Mouse (Mus musculus) forebrain, embryonic 11.5 days (tissue): ENCODE measurements around the gene Ddr1. TPM values are rescaled to one million over a fixed set of nuclear protein-coding genes. Genes with fewer than 3 reads are reported as not detected.
A peak's percentile ranks its signal among the peaks of the same experiment; 100 is the strongest.

Experiments used
- ATAC-seq: fragments of 200-750 bp; cut with Nextera tagmentation; replicated peaks from 2 replicates; pipeline ENCODE4 v1.8.0; 2017; ENCODE audit warnings: moderate TSS enrichment; ENCODE audit not compliant: low FRiP score
- DNase-seq: peaks from one replicate; pipeline ENCODE4 v3.0.0-alpha.2; 2017; ENCODE audit warnings: low spot score
- H3K27ac ChIP-seq: fragments of 300-500 bp; sonication (generic); 2 replicates; pipeline ENCODE4 v1.5.1; 2014; ENCODE audit warnings: low read depth, low read length
- H3K27me3 ChIP-seq: fragments of 300-500 bp; sonication (generic); 2 replicates; pipeline ENCODE4 v1.6.1; 2014; ENCODE audit warnings: mild to moderate bottlenecking, low read length, mixed read lengths; ENCODE audit not compliant: control insufficient read depth, insufficient read depth
- H3K36me3 ChIP-seq: fragments of 300-500 bp; sonication (generic); 2 replicates; pipeline ENCODE4 v1.6.1; 2014; ENCODE audit warnings: mild to moderate bottlenecking, low read length, moderate library complexity, mixed read lengths; ENCODE audit not compliant: control insufficient read depth, insufficient read depth
- H3K4me1 ChIP-seq: fragments of 300-500 bp; sonication (generic); replicated peaks from 2 replicates; pipeline ENCODE4 v1.6.1; 2014; ENCODE audit warnings: low read length, mixed read lengths; ENCODE audit not compliant: control insufficient read depth, insufficient read depth
- H3K4me2 ChIP-seq: fragments of 300-500 bp; sonication (generic); 2 replicates; pipeline ENCODE4 v1.6.1; 2014; ENCODE audit warnings: low read depth, mild to moderate bottlenecking, low read length, moderate library complexity, mixed read lengths; ENCODE audit not compliant: severe bottlenecking
- H3K4me3 ChIP-seq: fragments of 300-500 bp; sonication (generic); 2 replicates; pipeline ENCODE4 v1.5.1; 2014; ENCODE audit warnings: low read depth, low read length
- H3K9ac ChIP-seq: fragments of 300-500 bp; sonication (generic); 2 replicates; pipeline ENCODE4 v1.6.1; 2014; ENCODE audit warnings: low read length
- H3K9me3 ChIP-seq: fragments of 300-500 bp; sonication (generic); 2 replicates; pipeline ENCODE4 v1.6.1; 2016; ENCODE audit warnings: low read length, mixed read lengths; ENCODE audit not compliant: control insufficient read depth
- WGBS: fragments of 180-500 bp; shearing (Covaris S2); extraction: QIAGEN DNeasy Blood & Tissue Kit; methylation state at CpG from one replicate; pipeline ENCODE4 v1.1.7; 2014; 5-methylcytosine and 5-hydroxymethylcytosine counted together
- polyA plus RNA-seq: library from polyadenylated mRNA; unstranded; fragments of >200 nt; fragmentation: Nextera tagmentation; extraction: Ambion mirVana; gene quantifications from 2 replicates; pipeline ENCODE4 v1.2.1, GENCODE M21; 2014

Ddr1 gene
- polyA plus RNA-seq, 1 experiment from 2014 or later = 144 TPM

DNA sequence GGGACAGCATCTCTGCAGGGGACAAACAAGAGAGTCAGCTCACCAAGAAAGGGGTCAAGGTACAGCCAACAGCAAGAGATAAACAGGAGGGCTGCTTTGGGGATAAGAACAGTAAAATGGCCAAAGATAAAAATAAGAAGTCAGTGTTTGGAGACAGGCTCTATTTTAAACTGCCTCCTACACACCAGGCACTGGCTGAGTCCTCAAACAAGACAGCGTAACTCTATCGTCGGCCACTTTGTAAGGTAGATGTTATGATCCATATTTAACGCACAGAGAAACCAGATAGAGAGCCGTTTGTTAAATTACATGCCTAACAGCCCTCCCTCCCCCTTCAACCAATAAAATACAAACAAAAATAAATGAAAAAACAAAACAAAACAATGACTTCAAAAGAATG lies 10.5 kb downstream of the Ddr1 start:
- H3K27me3 ChIP-seq = no peaks in the 10 kb centered on the region
- H3K9me3 ChIP-seq = no peaks in the 10 kb centered on the region
- H3K36me3 ChIP-seq = peaks cover 47% of the 10 kb centered on the region
- DNase-seq (no peak), ATAC-seq (no peak)
- H3K27ac ChIP-seq = no peak overlapping the region
- H3K9ac ChIP-seq = no peak overlapping the region
- H3K4me2 ChIP-seq = no peak overlapping the region
- H3K4me1 ChIP-seq = peaks cover 20% of the 10 kb centered on the region
- 94% methylated on average over 5 of the region's 5 CpGs for WGBS
- H3K4me3 ChIP-seq = no peak overlapping the region

GRCm38 (mm10) chr17:35692368-35692767 lies 12.1 kb downstream of the Ddr1 start:
- ATAC-seq = no peak

GRCm38 (mm10) chr17:35691811-35692210 lies 12.6 kb downstream of the Ddr1 start:
- Histone ChIP-seq H3K27me3 (no peaks in the 10 kb centered on the region), H3K9ac (no peak overlapping the region), H3K27ac (no peak overlapping the region), H3K4me2 (no peak overlapping the region), H3K9me3 (no peaks in the 10 kb centered on the region), H3K4me3 (no peak overlapping the region), H3K4me1 (peaks cover 2% of the 10 kb centered on the region), H3K36me3 (peaks cover 67% of the 10 kb centered on the region)
- WGBS = 85% methylated on average over 4 of the region's 4 CpGs
- no peak for DNase-seq
- ATAC-seq = no peak

More at GRCm38 (mm10) chr17:35692368-35692767, 12.1 kb downstream of the Ddr1 start:
- Histone ChIP-seq H3K4me1 (peaks cover 7% of the 10 kb centered on the region), H3K27ac (no peak overlapping the region), H3K4me2 (no peak overlapping the region), H3K9me3 (no peaks in the 10 kb centered on the region), H3K27me3 (no peaks in the 10 kb centered on the region), H3K36me3 (peaks cover 62% of the 10 kb centered on the region), H3K4me3 (no peak overlapping the region), H3K9ac (no peak overlapping the region)
- no peak for DNase-seq
- 91% methylated on average over 4 of the region's 4 CpGs for WGBS

- DNase-seq (no peak), ATAC-seq (no peak)
- no peak overlapping the region for H3K27ac ChIP-seq
- H3K36me3 ChIP-seq = peaks cover 76% of the 10 kb centered on the region
- WGBS = 90% methylated on average over 18 of the region's 18 CpGs
- no peaks in the 10 kb centered on the region for H3K9me3 ChIP-seq
- no peaks in the 10 kb centered on the region; the same call in 1 of the 2 replicates for H3K27me3 ChIP-seq
- no peak overlapping the region for H3K9ac ChIP-seq
- H3K4me3 ChIP-seq = no peak overlapping the region
- H3K4me1 ChIP-seq = no peaks in the 10 kb centered on the region
- H3K4me2 ChIP-seq = no peak overlapping the region
These were observed 14.3 kb downstream of the Ddr1 start for GRCm38 (mm10) chr17:35689936-35690645.

- no peak for DNase-seq
- 93% methylated on average over 25 of the region's 25 CpGs for WGBS
- no peak overlapping the region for H3K27ac ChIP-seq
- no peak for ATAC-seq
- H3K27me3 ChIP-seq = no peaks in the 10 kb centered on the region; the same call in 1 of the 2 replicates
- H3K4me2 ChIP-seq = no peak overlapping the region
- H3K9me3 ChIP-seq = no peaks in the 10 kb centered on the region
- H3K36me3 ChIP-seq = peaks cover 82% of the 10 kb centered on the region
- no peaks in the 10 kb centered on the region for H3K4me1 ChIP-seq
- no peak overlapping the region for H3K9ac ChIP-seq
- no peak overlapping the region for H3K4me3 ChIP-seq
These were observed 15.9 kb downstream of the Ddr1 start for GRCm38 (mm10) chr17:35688347-35689175.

DNA sequence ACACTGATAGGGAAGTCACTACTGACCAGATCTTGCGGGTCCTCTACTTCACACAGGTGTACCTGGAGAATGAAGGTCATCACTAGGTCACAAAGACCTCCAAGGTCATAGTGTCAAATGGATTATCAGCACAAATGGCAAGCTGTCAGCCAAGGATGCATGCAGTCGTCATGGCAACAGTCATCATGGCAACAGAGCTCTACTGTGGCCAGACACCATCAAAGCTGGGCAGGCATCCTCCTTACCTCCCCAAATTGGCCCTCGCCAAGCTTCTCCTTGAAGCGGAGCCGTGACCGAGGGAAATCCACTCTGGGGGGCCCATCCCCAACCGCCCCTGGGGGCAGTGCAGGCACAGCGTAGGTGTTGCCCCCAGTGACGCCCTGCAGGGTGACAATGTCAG lies 19.4 kb downstream of the Ddr1 start:
- DNase-seq = no peak
- H3K27me3 ChIP-seq = no peaks in the 10 kb centered on the region; the same call in 1 of the 2 replicates
- H3K4me1 ChIP-seq = no peaks in the 10 kb centered on the region
- no peak overlapping the region for H3K4me3 ChIP-seq
- no peak overlapping the region for H3K27ac ChIP-seq
- WGBS = 78% methylated on average over 9 of the region's 9 CpGs
- no peaks in the 10 kb centered on the region for H3K9me3 ChIP-seq
- no peak for ATAC-seq
- H3K36me3 ChIP-seq = peaks cover 68% of the 10 kb centered on the region
- no peak overlapping the region for H3K4me2 ChIP-seq
- no peak overlapping the region for H3K9ac ChIP-seq

- Histone ChIP-seq H3K4me3 (no peak overlapping the region), H3K27me3 (no peaks in the 10 kb centered on the region; the same call in 1 of the 2 replicates), H3K27ac (no peak overlapping the region), H3K9me3 (no peaks in the 10 kb centered on the region), H3K36me3 (peaks cover 40% of the 10 kb centered on the region), H3K4me1 (no peaks in the 10 kb centered on the region), H3K9ac (no peak overlapping the region), H3K4me2 (no peak overlapping the region)
- 90% methylated on average over 13 of the region's 13 CpGs for WGBS
- ATAC-seq (no peak), DNase-seq (no peak)
These were observed 22.4 kb downstream of the Ddr1 start for GRCm38 (mm10) chr17:35681986-35682385.

GRCm38 (mm10) chr17:35680591-35680990 lies 23.8 kb downstream of the Ddr1 start:
- Histone ChIP-seq H3K36me3 (peaks cover 28% of the 10 kb centered on the region), H3K27me3 (no peaks in the 10 kb centered on the region), H3K9me3 (no peaks in the 10 kb centered on the region), H3K4me1 (no peaks in the 10 kb centered on the region), H3K27ac (no peak overlapping the region), H3K9ac (no peak overlapping the region), H3K4me3 (no peak overlapping the region), H3K4me2 (no peak overlapping the region)
- 50% methylated on average over 6 of the region's 6 CpGs for WGBS
- DNase-seq = no peak
- ATAC-seq = 0 out of 2 replicates have a peak, but pooled peaks have one; percentile 22
